Mouse (Mus musculus): ENCODE measurements around the gene Plcg1. TPM values are rescaled to one million over a fixed set of nuclear protein-coding genes. Genes with fewer than 3 reads are reported as not detected.

The Plcg1 gene
- total RNA-seq, 2 experiments from 2014 or later: 7.5 to 11.6 TPM

GRCm38 (mm10) chr2:160734331-160734730 lies 3.2 kb downstream of the Plcg1 start:
- no peak for ATAC-seq (replicated peaks; ENCODE audit: low FRiP score, poor library complexity, severe bottlenecking)

GRCm38 (mm10) chr2:160735706-160736310 lies 4.7 kb downstream of the Plcg1 start:
- ATAC-seq (replicated peaks; ENCODE audit: low FRiP score, poor library complexity, severe bottlenecking): no peak

GRCm38 (mm10) chr2:160736466-160736865 lies 5.4 kb downstream of the Plcg1 start:
- ATAC-seq (replicated peaks; ENCODE audit: low FRiP score, poor library complexity, severe bottlenecking): no peak

GRCm38 (mm10) chr2:160738354-160738753 lies 7.3 kb downstream of the Plcg1 start:
- no peak for ATAC-seq (replicated peaks; ENCODE audit: low FRiP score, poor library complexity, severe bottlenecking)

GRCm38 (mm10) chr2:160739647-160740356 lies 8.7 kb downstream of the Plcg1 start:
- no peak for ATAC-seq (replicated peaks; ENCODE audit: low FRiP score, poor library complexity, severe bottlenecking)

- ATAC-seq (replicated peaks; ENCODE audit: low FRiP score, poor library complexity, severe bottlenecking): no peak
Observed at GRCm38 (mm10) chr2:160740521-160741156, 9.5 kb downstream of the Plcg1 start.

GRCm38 (mm10) chr2:160741580-160741979 lies 10.5 kb downstream of the Plcg1 start:
- no peak for ATAC-seq (replicated peaks; ENCODE audit: low FRiP score, poor library complexity, severe bottlenecking)

- no peak for ATAC-seq (replicated peaks; ENCODE audit: low FRiP score, poor library complexity, severe bottlenecking)
Observed at GRCm38 (mm10) chr2:160742161-160742609, 11.1 kb downstream of the Plcg1 start.

GRCm38 (mm10) chr2:160744040-160744822 lies 13.1 kb downstream of the Plcg1 start:
- no peak for ATAC-seq (replicated peaks; ENCODE audit: low FRiP score, poor library complexity, severe bottlenecking)

GRCm38 (mm10) chr2:160744823-160745210 lies 13.7 kb downstream of the Plcg1 start:
- ATAC-seq (replicated peaks; ENCODE audit: low FRiP score, poor library complexity, severe bottlenecking): no peak

- no peak for ATAC-seq (replicated peaks; ENCODE audit: low FRiP score, poor library complexity, severe bottlenecking)
Observed at GRCm38 (mm10) chr2:160745497-160745896, 14.4 kb downstream of the Plcg1 start.

- ATAC-seq (replicated peaks; ENCODE audit: low FRiP score, poor library complexity, severe bottlenecking): no peak
Observed at GRCm38 (mm10) chr2:160746637-160747036, 15.5 kb downstream of the Plcg1 start.

- ATAC-seq (replicated peaks; ENCODE audit: low FRiP score, poor library complexity, severe bottlenecking): no peak
Observed at GRCm38 (mm10) chr2:160747075-160747474, 16.0 kb downstream of the Plcg1 start.

GRCm38 (mm10) chr2:160756583-160757203 lies 25.6 kb downstream of the Plcg1 start:
- ATAC-seq (replicated peaks; ENCODE audit: low FRiP score, poor library complexity, severe bottlenecking): no peak

- ATAC-seq (replicated peaks; ENCODE audit: low FRiP score, poor library complexity, severe bottlenecking): no peak
Observed at GRCm38 (mm10) chr2:160760433-160761184, 29.5 kb downstream of the Plcg1 start.

GRCm38 (mm10) chr2:160763816-160764215 lies 32.7 kb downstream of the Plcg1 start:
- ATAC-seq (replicated peaks; ENCODE audit: low FRiP score, poor library complexity, severe bottlenecking): no peak

GRCm38 (mm10) chr2:160764386-160764785 lies 33.3 kb downstream of the Plcg1 start:
- no peak for ATAC-seq (replicated peaks; ENCODE audit: low FRiP score, poor library complexity, severe bottlenecking)

GRCm38 (mm10) chr2:160765096-160765495 lies 34.0 kb downstream of the Plcg1 start:
- ATAC-seq (replicated peaks; ENCODE audit: low FRiP score, poor library complexity, severe bottlenecking): no peak

- ATAC-seq (replicated peaks; ENCODE audit: low FRiP score, poor library complexity, severe bottlenecking): no peak
Observed at GRCm38 (mm10) chr2:160766371-160766771, 35.3 kb downstream of the Plcg1 start.

All from erythroid progenitor cell, adult 5-6 weeks (primary cell).